Mouse (Mus musculus) liver, adult 2 months (tissue): ENCODE results near the gene 1700007K13Rik.

ENCODE experiments used
- CTCF ChIP-seq: fragments of 200-500 bp; IDR thresholded peaks from 2 replicates; pipeline ENCODE4 v1.5.1; 2011; ENCODE audit warnings: low read depth, low read length, control low read depth
- POLR2A ChIP-seq: fragments of 200-500 bp; IDR thresholded peaks from 2 replicates; pipeline ENCODE4 v1.6.1; 2011; ENCODE audit warnings: low read length, control low read depth; ENCODE audit not compliant: insufficient read depth; ENCODE audit errors: extremely low read depth

- TF ChIP-seq POLR2A (no peak), CTCF (no peak)
Observed at GRCm38 (mm10) chr2:28414116-28414756, 51.9 kb downstream of the 1700007K13Rik start.
